Mouse (Mus musculus) neural tube, embryonic 14.5 days (tissue): ENCODE data around the gene 1700013G24Rik. TPM values are rescaled to one million over a fixed set of nuclear protein-coding genes. Genes with fewer than 3 reads are reported as not detected.

ENCODE experiments used
- ATAC-seq: fragments of 200-750 bp; cut with Nextera tagmentation; 2 replicates; pipeline ENCODE4 v1.8.0; 2017; ENCODE audit warnings: low read depth, mild to moderate bottlenecking, moderate TSS enrichment, moderate library complexity
- H3K27ac ChIP-seq: fragments of 300-500 bp; sonication (generic); 2 replicates; pipeline ENCODE4 v1.5.1; 2014; ENCODE audit warnings: low read depth, mild to moderate bottlenecking, control low read depth, low read length, moderate library complexity, mixed read lengths
- H3K27me3 ChIP-seq: fragments of 300-500 bp; sonication (generic); 2 replicates; pipeline ENCODE4 v1.6.1; 2014; ENCODE audit warnings: low read length; ENCODE audit not compliant: control insufficient read depth, insufficient read depth
- H3K36me3 ChIP-seq: fragments of 300-500 bp; sonication (generic); 2 replicates; pipeline ENCODE4 v1.6.1; 2014; ENCODE audit warnings: low read length, mixed read lengths; ENCODE audit not compliant: control insufficient read depth, insufficient read depth
- H3K4me1 ChIP-seq: fragments of 300-500 bp; sonication (generic); 2 replicates; pipeline ENCODE4 v1.6.1; 2014; ENCODE audit warnings: low read length; ENCODE audit not compliant: control insufficient read depth, insufficient read depth
- H3K4me2 ChIP-seq: fragments of 300-500 bp; sonication (generic); 2 replicates; pipeline ENCODE4 v1.6.1; 2014; ENCODE audit warnings: mild to moderate bottlenecking, low read depth, low read length, control low read depth
- H3K4me3 ChIP-seq: fragments of 300-500 bp; sonication (generic); 2 replicates; pipeline ENCODE4 v1.5.1; 2014; ENCODE audit warnings: low read depth, low read length, control low read depth, mixed read lengths
- H3K9ac ChIP-seq: fragments of 300-500 bp; sonication (generic); replicated peaks from 2 replicates; pipeline ENCODE4 v1.6.1; 2014; ENCODE audit warnings: low read depth, mild to moderate bottlenecking, control low read depth, low read length, mixed read lengths
- H3K9me3 ChIP-seq: fragments of 300-500 bp; sonication (generic); 2 replicates; pipeline ENCODE4 v1.6.1; 2016; ENCODE audit warnings: low read length; ENCODE audit not compliant: control insufficient read depth
- WGBS: fragments of 180-500 bp; shearing (Covaris S2); extraction: QIAGEN DNeasy Blood & Tissue Kit; methylation state at CpG from one replicate; pipeline ENCODE4 v1.1.7; 2014; 5-methylcytosine and 5-hydroxymethylcytosine counted together
- polyA plus RNA-seq: library from polyadenylated mRNA; unstranded; fragments of >200 nt; fragmentation: Nextera tagmentation; extraction: Ambion mirVana; gene quantifications from 2 replicates; pipeline ENCODE4 v1.2.1, GENCODE M21; 2014

Gene 1700013G24Rik
- polyA plus RNA-seq, 1 experiment from 2014 or later: not detected

- WGBS: 55% methylated on average over 6 of the region's 6 CpGs
- Histone ChIP-seq H3K36me3 (no peaks in the 10 kb centered on the region), H3K27me3 (no peaks in the 10 kb centered on the region), H3K9ac (no peak overlapping the region), H3K4me1 (no peaks in the 10 kb centered on the region), H3K4me3 (no peak overlapping the region), H3K4me2 (no peak overlapping the region), H3K9me3 (no peaks in the 10 kb centered on the region), H3K27ac (no peak overlapping the region)
- ATAC-seq: no peak
Measured at GRCm38 (mm10) chr4:137495501-137496100, 42.5 kb downstream of the 1700013G24Rik start.

- ATAC-seq: no peak
- Histone ChIP-seq H3K27ac (no peak overlapping the region), H3K9me3 (no peaks in the 10 kb centered on the region)
Measured at GRCm38 (mm10) chr4:137497367-137497766, 44.3 kb downstream of the 1700013G24Rik start.

GRCm38 (mm10) chr4:137497892-137498722 lies 45.0 kb downstream of the 1700013G24Rik start:
- H3K9me3 ChIP-seq: no peaks in the 10 kb centered on the region
- H3K27me3 ChIP-seq: no peaks in the 10 kb centered on the region
- no peaks in the 10 kb centered on the region for H3K4me1 ChIP-seq
- 67% methylated on average over 9 of the region's 9 CpGs for WGBS
- ATAC-seq: no peak
- H3K4me2 ChIP-seq: no peak overlapping the region
- H3K36me3 ChIP-seq: no peaks in the 10 kb centered on the region
- no peak overlapping the region for H3K4me3 ChIP-seq
- H3K9ac ChIP-seq: no peak overlapping the region
- peak overlapping the region; percentile 34; the same call in 1 of the 2 replicates for H3K27ac ChIP-seq

More at GRCm38 (mm10) chr4:137497367-137497766, 44.3 kb downstream of the 1700013G24Rik start:
- Histone ChIP-seq H3K4me1 (no peaks in the 10 kb centered on the region), H3K9ac (no peak overlapping the region), H3K27me3 (no peaks in the 10 kb centered on the region), H3K4me3 (no peak overlapping the region), H3K4me2 (no peak overlapping the region), H3K36me3 (no peaks in the 10 kb centered on the region)
- WGBS: 71% methylated on average over 5 of the region's 5 CpGs

- no peak for ATAC-seq
- Histone ChIP-seq H3K27ac (0 out of 2 replicates have a peak overlapping the region, but pooled peaks have one; percentile 34), H3K36me3 (no peaks in the 10 kb centered on the region), H3K4me3 (no peak overlapping the region), H3K4me1 (no peaks in the 10 kb centered on the region), H3K9ac (no peak overlapping the region), H3K4me2 (no peak overlapping the region), H3K27me3 (no peaks in the 10 kb centered on the region), H3K9me3 (no peaks in the 10 kb centered on the region)
- WGBS: 90% methylated on average over 9 of the region's 9 CpGs
Measured at GRCm38 (mm10) chr4:137498882-137499583, 45.9 kb downstream of the 1700013G24Rik start.

- H3K9me3 ChIP-seq: no peaks in the 10 kb centered on the region
- no peak overlapping the region for H3K9ac ChIP-seq
- H3K4me2 ChIP-seq: no peak overlapping the region
- no peak overlapping the region for H3K4me3 ChIP-seq
- 79% methylated on average over 12 of the region's 12 CpGs for WGBS
- no peaks in the 10 kb centered on the region for H3K27me3 ChIP-seq
- H3K27ac ChIP-seq: no peak overlapping the region
- no peaks in the 10 kb centered on the region for H3K36me3 ChIP-seq
- H3K4me1 ChIP-seq: no peaks in the 10 kb centered on the region
- ATAC-seq: no peak
Measured at GRCm38 (mm10) chr4:137500149-137500548, 47.1 kb downstream of the 1700013G24Rik start.

- H3K4me1 ChIP-seq: no peaks in the 10 kb centered on the region
- H3K9me3 ChIP-seq: no peaks in the 10 kb centered on the region
- no peak for ATAC-seq
- WGBS: 89% methylated on average over 5 of the region's 5 CpGs
- H3K27ac ChIP-seq: no peak overlapping the region
- H3K9ac ChIP-seq: no peak overlapping the region
- H3K4me3 ChIP-seq: no peak overlapping the region
- H3K27me3 ChIP-seq: no peaks in the 10 kb centered on the region
- no peaks in the 10 kb centered on the region for H3K36me3 ChIP-seq
- no peak overlapping the region for H3K4me2 ChIP-seq
Measured at GRCm38 (mm10) chr4:137500953-137501352, 47.9 kb downstream of the 1700013G24Rik start.

GRCm38 (mm10) chr4:137502183-137502582 lies 49.1 kb downstream of the 1700013G24Rik start:
- H3K4me2 ChIP-seq: no peak overlapping the region
- WGBS: 93% methylated on average over 10 of the region's 10 CpGs
- H3K27me3 ChIP-seq: no peaks in the 10 kb centered on the region
- H3K36me3 ChIP-seq: no peaks in the 10 kb centered on the region
- no peak overlapping the region for H3K4me3 ChIP-seq
- no peaks in the 10 kb centered on the region for H3K9me3 ChIP-seq
- no peak overlapping the region for H3K9ac ChIP-seq
- H3K27ac ChIP-seq: no peak overlapping the region
- H3K4me1 ChIP-seq: no peaks in the 10 kb centered on the region
- no peak for ATAC-seq

- Histone ChIP-seq H3K4me3 (no peak overlapping the region), H3K27ac (no peak overlapping the region), H3K9me3 (no peaks in the 10 kb centered on the region), H3K27me3 (no peaks in the 10 kb centered on the region), H3K36me3 (no peaks in the 10 kb centered on the region), H3K4me1 (no peaks in the 10 kb centered on the region), H3K9ac (no peak overlapping the region), H3K4me2 (no peak overlapping the region)
- no peak for ATAC-seq
- WGBS: 84% methylated on average over 7 of the region's 7 CpGs
Measured at GRCm38 (mm10) chr4:137502801-137503200, 49.7 kb downstream of the 1700013G24Rik start.
